21 mouse cellular contexts compared by ENCODE assay signal in the genomic region with DNA sequence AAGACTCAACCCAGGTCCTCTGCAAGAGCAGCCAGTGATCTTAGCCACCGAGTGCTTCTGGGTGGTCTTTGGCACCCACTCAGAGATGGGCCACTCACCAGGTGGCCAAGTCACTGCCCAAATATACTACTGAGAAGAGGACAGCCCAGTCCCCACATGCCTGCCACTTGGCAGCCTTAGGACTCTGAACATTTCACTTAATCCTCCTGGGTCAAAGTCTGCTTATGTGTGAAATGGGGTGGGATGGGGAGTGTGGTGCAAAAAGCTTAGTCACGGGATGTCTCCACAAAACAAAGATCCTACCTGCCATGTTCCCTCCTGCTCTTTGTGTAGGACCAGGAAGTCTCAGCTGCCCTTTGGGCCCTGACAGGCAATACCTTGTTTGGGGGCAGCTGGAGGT. TPM values are rescaled to one million over a fixed set of nuclear protein-coding genes. Genes with fewer than 3 reads are reported as not detected.
"Had no signal": no experiment of that assay in that cellular context is flagged by ENCODE, and none has a peak within 500 bp of the region (broad histone marks: within the 10 kb centered on the region; RNA-seq: fewer than 3 reads in every experiment).

No protein-coding gene starts in this region.

- H3K27ac ChIP-seq: midbrain, embryonic 10.5 days; midbrain, embryonic 12.5 days; neural tube, embryonic 13.5 days; neural tube, embryonic 15.5 days had no signal

- H3K4me2 ChIP-seq: lung, embryonic 14.5 days; midbrain, embryonic 12.5 days; neural tube, embryonic 13.5 days; neural tube, embryonic 15.5 days had no signal

- H3K9ac ChIP-seq: lung, embryonic 14.5 days; midbrain, embryonic 12.5 days; neural tube, embryonic 13.5 days; neural tube, embryonic 15.5 days had no signal

- ATAC-seq: midbrain, embryonic 16.5 days had no signal

- H3K36me3 ChIP-seq: midbrain, embryonic 10.5 days; midbrain, embryonic 12.5 days; neural tube, embryonic 13.5 days; neural tube, embryonic 15.5 days had no signal

- H3K9me3 ChIP-seq: midbrain, embryonic 10.5 days; midbrain, embryonic 12.5 days; neural tube, embryonic 13.5 days; neural tube, embryonic 15.5 days had no signal

- H3K4me3 ChIP-seq: midbrain, embryonic 10.5 days; midbrain, embryonic 12.5 days; myocyte; neural tube, embryonic 13.5 days; neural tube, embryonic 15.5 days had no signal

- DNase-seq: lung, embryonic 14.5 days; lung, postnatal 10 days; lung, postnatal 4 days; midbrain, embryonic 14.5 days; retina, postnatal 1 day; right cerebral cortex, adult 18-20 months; right cerebral cortex, postnatal 25 days; right cerebral cortex, postnatal 4 days; spleen, adult 18-20 months; thymus, adult 18-20 months; thymus, postnatal 14 days; thymus, postnatal 36 days had no signal

RNA-seq across cellular contexts. Expression of a gene that starts 35.9 kb away (rescaled TPM):
- polyA plus RNA-seq: lung, embryonic 14.5 days; lung, embryonic 16.5 days; midbrain, embryonic 14.5 days; midbrain, embryonic 16.5 days; myocyte; stomach, embryonic 14.5 days; stomach, embryonic 16.5 days had no signal
